Mouse (Mus musculus): Measurements from ENCODE around the gene Fgf7. TPM values are rescaled to one million over a fixed set of nuclear protein-coding genes. Genes with fewer than 3 reads are reported as not detected.

The Fgf7 gene
- total and polyA plus RNA-seq, 3 experiments = 0.98 TPM; not detected in 2

DNA sequence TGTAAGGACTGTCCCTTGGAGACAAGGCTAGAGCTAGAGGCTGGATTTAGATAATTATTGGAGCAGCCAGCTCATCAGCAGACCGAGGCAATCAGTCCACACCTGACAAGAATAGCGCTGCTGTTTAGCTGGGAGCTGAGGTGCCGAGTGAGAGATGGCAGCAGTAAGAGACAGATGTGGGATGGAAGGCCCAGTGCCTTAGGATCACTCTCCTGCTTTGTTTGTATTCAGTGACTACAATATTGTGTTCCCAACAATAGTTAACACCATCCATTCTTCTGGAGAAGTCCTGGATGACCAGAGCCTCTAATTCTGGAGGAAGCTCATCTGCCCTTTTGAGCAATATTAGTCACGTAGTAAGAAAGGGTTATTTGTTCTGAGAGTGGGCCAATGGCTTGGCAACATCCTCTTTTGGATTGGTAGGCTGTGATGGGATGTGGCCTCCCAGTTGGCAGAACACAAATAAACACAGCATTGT lies 5.0 kb downstream of the Fgf7 start:
- TF ChIP-seq GATA1 (IDR thresholded peaks at IDR 0.05; ENCODE audit: borderline replicate concordance, low read length) (no peak), TAL1 (conservative IDR thresholded peaks at IDR 0.05; ENCODE audit: low read depth, low read length) (no peak), GATA2 (IDR thresholded peaks at IDR 0.05; ENCODE audit: borderline replicate concordance, low read depth, low read length) (no peak), CTCF (IDR thresholded peaks at IDR 0.05; ENCODE audit: low read depth, low read length) (no peak), POLR2AphosphoS5 (IDR thresholded peaks at IDR 0.05; ENCODE audit: insufficient replicate concordance, low read depth, low read length) (no peak)
- ATAC-seq (ENCODE audit: extremely low read depth, insufficient number of reproducible peaks, low FRiP score, poor library complexity, severe bottlenecking) (no peak), DNase-seq (ENCODE audit: low spot score) (no peak)
- no peak overlapping the region for H3K4me3 ChIP-seq (ENCODE audit: low read depth, low read length)
- no peaks in the 10 kb centered on the region for H3K4me1 ChIP-seq (ENCODE audit: insufficient read depth, low read depth, low read length)
- H3K27me3 ChIP-seq (ENCODE audit: insufficient read depth, low read length) = peaks cover 6% of the 10 kb centered on the region; the same call in 1 of the 2 replicates
- H3K9me3 ChIP-seq (replicated peaks) = no peaks in the 10 kb centered on the region
- H3K36me3 ChIP-seq (replicated peaks) = no peaks in the 10 kb centered on the region

DNA sequence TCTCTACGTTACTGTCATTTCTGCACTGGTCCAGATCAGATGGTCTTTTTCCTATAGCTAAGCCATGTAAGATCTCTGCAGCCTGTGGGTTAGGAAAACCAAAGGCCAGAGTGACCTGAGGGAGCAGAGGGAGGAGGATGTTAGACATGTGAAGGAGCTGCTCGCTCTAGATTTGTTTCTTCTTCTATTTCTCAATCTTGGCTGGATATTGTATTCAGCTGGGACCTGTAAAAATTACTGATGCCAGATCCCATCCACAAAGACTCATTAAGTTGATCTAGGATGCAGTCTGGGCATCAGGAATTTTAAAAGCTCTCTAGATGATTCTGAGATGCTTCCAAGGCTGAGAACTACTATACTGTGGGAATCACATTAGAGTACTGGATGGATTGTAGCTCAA lies 6.2 kb downstream of the Fgf7 start:
- Histone ChIP-seq H3K4me3 (ENCODE audit: low read depth, low read length) (no peak overlapping the region), H3K36me3 (replicated peaks) (no peaks in the 10 kb centered on the region), H3K4me1 (ENCODE audit: insufficient read depth, low read depth, low read length) (no peaks in the 10 kb centered on the region), H3K9me3 (replicated peaks) (no peaks in the 10 kb centered on the region), H3K27me3 (ENCODE audit: insufficient read depth, low read length) (peaks cover 5% of the 10 kb centered on the region)
- no peak for ATAC-seq (ENCODE audit: extremely low read depth, insufficient number of reproducible peaks, low FRiP score, poor library complexity, severe bottlenecking)
- DNase-seq (ENCODE audit: low spot score) = no peak
- TF ChIP-seq CTCF (IDR thresholded peaks at IDR 0.05; ENCODE audit: low read depth, low read length) = no peak
- no peak for TF ChIP-seq POLR2AphosphoS5 (IDR thresholded peaks at IDR 0.05; ENCODE audit: insufficient replicate concordance, low read depth, low read length)
- no peak for TF ChIP-seq GATA1 (IDR thresholded peaks at IDR 0.05; ENCODE audit: borderline replicate concordance, low read length)
- TF ChIP-seq GATA2 (IDR thresholded peaks at IDR 0.05; ENCODE audit: borderline replicate concordance, low read depth, low read length) = no peak

DNA sequence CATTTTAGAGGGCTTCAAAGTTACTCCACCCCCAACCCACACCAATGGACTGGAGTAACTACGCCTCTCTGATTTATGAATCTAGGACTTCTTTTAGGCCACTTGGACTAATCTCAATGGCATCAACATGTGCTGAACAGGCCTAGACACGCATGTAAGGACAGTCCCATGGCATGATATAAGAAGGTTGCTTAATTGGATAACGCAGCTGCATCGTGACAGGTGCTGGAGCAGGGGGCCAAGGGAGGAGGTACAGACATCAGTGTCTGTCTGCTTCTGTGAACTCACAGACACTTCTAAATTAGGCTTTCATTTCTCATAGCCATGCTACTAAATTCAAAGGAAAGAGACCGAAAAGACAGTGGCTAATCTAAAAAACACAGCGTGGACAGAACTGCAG lies 6.8 kb downstream of the Fgf7 start:
- no peaks in the 10 kb centered on the region for H3K36me3 ChIP-seq (replicated peaks)

DNA sequence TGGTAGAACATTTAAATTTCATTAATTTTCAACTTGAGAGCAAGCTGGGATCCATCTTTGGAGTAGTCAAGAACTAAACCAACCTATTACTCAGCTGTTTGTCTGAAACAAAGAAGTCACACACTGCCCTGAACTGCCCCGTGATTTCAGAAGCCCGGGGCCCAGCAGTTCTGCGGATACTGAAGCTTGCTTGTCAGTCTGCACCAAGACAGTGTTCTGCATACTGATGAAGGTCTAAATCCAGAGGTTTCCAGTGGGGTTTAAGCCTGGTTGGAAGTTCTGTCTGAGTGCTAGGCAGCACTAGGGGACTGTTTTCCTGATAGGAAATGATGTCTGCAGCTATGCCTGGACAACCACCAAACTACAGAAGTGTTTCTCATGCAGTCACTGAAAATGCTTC lies 8.2 kb downstream of the Fgf7 start:
- no peaks in the 10 kb centered on the region for H3K36me3 ChIP-seq (replicated peaks)
- no peak overlapping the region for H3K4me3 ChIP-seq (ENCODE audit: low read depth, low read length)
- peaks cover 2% of the 10 kb centered on the region for H3K27me3 ChIP-seq (ENCODE audit: insufficient read depth, low read length)
- ATAC-seq (ENCODE audit: extremely low read depth, insufficient number of reproducible peaks, low FRiP score, poor library complexity, severe bottlenecking) (no peak), DNase-seq (ENCODE audit: low spot score) (no peak)
- TF ChIP-seq POLR2AphosphoS5 (IDR thresholded peaks at IDR 0.05; ENCODE audit: insufficient replicate concordance, low read depth, low read length) (no peak), TAL1 (conservative IDR thresholded peaks at IDR 0.05; ENCODE audit: low read depth, low read length) (no peak), GATA1 (IDR thresholded peaks at IDR 0.05; ENCODE audit: borderline replicate concordance, low read length) (no peak), GATA2 (IDR thresholded peaks at IDR 0.05; ENCODE audit: borderline replicate concordance, low read depth, low read length) (no peak), CTCF (IDR thresholded peaks at IDR 0.05; ENCODE audit: low read depth, low read length) (no peak)
- no peaks in the 10 kb centered on the region for H3K9me3 ChIP-seq (replicated peaks)
- H3K4me1 ChIP-seq (ENCODE audit: insufficient read depth, low read depth, low read length) = no peaks in the 10 kb centered on the region

More for the DNA sequence above, 6.8 kb downstream of the Fgf7 start:
- TF ChIP-seq CTCF (IDR thresholded peaks at IDR 0.05; ENCODE audit: low read depth, low read length) (no peak), TAL1 (conservative IDR thresholded peaks at IDR 0.05; ENCODE audit: low read depth, low read length) (no peak), GATA2 (IDR thresholded peaks at IDR 0.05; ENCODE audit: borderline replicate concordance, low read depth, low read length) (no peak), GATA1 (IDR thresholded peaks at IDR 0.05; ENCODE audit: borderline replicate concordance, low read length) (no peak), POLR2AphosphoS5 (IDR thresholded peaks at IDR 0.05; ENCODE audit: insufficient replicate concordance, low read depth, low read length) (no peak)
- Histone ChIP-seq H3K4me1 (ENCODE audit: insufficient read depth, low read depth, low read length) (no peaks in the 10 kb centered on the region), H3K27me3 (ENCODE audit: insufficient read depth, low read length) (peaks cover 2% of the 10 kb centered on the region), H3K9me3 (replicated peaks) (no peaks in the 10 kb centered on the region), H3K4me3 (ENCODE audit: low read depth, low read length) (no peak overlapping the region)
- DNase-seq (ENCODE audit: low spot score) (no peak), ATAC-seq (ENCODE audit: extremely low read depth, insufficient number of reproducible peaks, low FRiP score, poor library complexity, severe bottlenecking) (no peak)

DNA sequence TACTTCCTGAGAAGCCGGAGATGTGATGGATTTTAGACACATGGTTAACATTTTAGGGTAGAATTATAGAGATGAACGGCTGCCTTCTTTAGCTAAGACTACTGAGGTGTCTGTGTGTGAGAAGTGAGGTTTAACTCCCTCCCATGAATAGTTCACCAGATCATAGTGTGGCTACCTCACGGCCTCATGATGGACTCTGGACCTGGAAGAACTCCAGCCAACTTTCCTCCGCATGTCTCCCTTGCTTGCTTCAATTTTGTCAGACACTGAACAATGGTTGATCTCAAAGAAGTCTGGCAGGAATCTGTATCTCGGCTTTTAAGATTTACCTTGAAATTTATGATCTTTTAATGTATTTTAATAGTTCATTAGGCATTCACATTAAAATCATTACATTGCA lies 11.2 kb downstream of the Fgf7 start:
- Histone ChIP-seq H3K4me3 (ENCODE audit: low read depth, low read length) (no peak overlapping the region), H3K27me3 (ENCODE audit: insufficient read depth, low read length) (peaks cover 4% of the 10 kb centered on the region; the same call in 1 of the 2 replicates), H3K36me3 (replicated peaks) (no peaks in the 10 kb centered on the region), H3K9me3 (replicated peaks) (no peaks in the 10 kb centered on the region), H3K4me1 (ENCODE audit: insufficient read depth, low read depth, low read length) (no peaks in the 10 kb centered on the region)
- TF ChIP-seq GATA1 (IDR thresholded peaks at IDR 0.05; ENCODE audit: borderline replicate concordance, low read length) (no peak), CTCF (IDR thresholded peaks at IDR 0.05; ENCODE audit: low read depth, low read length) (no peak), TAL1 (conservative IDR thresholded peaks at IDR 0.05; ENCODE audit: low read depth, low read length) (no peak), POLR2AphosphoS5 (IDR thresholded peaks at IDR 0.05; ENCODE audit: insufficient replicate concordance, low read depth, low read length) (no peak), GATA2 (IDR thresholded peaks at IDR 0.05; ENCODE audit: borderline replicate concordance, low read depth, low read length) (no peak)
- DNase-seq (ENCODE audit: low spot score) (no peak), ATAC-seq (ENCODE audit: extremely low read depth, insufficient number of reproducible peaks, low FRiP score, poor library complexity, severe bottlenecking) (no peak)

DNA sequence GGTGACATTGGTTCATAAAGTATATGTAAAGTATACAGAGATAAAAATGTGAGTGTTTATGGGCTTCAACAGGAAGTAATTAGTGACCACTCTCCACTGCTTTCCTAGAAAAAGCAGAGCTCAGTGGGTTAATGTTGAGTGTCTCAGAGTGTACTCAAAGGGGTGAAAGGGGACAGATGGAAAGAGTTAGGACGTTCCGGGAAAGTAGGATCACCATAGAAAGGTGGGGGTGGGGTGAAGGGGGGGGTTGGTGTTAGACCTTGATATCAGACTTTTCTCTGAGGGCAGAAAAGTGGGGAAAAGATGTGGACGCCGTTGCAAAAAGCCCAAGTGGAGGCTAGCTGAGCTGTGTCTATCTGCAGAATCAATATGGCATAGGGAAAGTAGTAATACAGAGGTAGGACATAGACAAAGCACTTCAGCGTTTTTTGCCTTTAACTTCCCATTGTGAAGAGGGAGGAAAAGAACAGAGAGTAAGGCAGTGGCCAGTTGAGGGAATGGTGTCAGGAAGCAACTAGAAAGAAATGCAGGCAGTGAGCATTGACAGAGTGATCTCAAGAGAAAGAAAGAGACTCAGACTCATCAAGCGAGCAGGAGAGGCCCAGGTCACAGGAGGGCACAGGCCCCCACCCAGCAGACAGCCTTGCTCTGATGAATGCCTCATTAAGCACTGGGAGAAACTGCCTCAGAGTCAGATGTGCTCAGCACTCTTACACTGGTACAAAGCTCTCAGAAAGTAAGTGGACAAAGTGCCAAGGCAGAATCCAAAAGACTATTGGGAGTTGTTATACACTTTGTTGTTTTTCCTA lies 18.5 kb downstream of the Fgf7 start:
- H3K9me3 ChIP-seq (replicated peaks) = no peaks in the 10 kb centered on the region
- no peak overlapping the region for H3K4me3 ChIP-seq (ENCODE audit: low read depth, low read length)
- TF ChIP-seq CTCF (IDR thresholded peaks at IDR 0.05; ENCODE audit: low read depth, low read length) (no peak), POLR2AphosphoS5 (IDR thresholded peaks at IDR 0.05; ENCODE audit: insufficient replicate concordance, low read depth, low read length) (no peak), TAL1 (conservative IDR thresholded peaks at IDR 0.05; ENCODE audit: low read depth, low read length) (no peak), GATA1 (IDR thresholded peaks at IDR 0.05; ENCODE audit: borderline replicate concordance, low read length) (no peak), GATA2 (IDR thresholded peaks at IDR 0.05; ENCODE audit: borderline replicate concordance, low read depth, low read length) (no peak)
- ATAC-seq (ENCODE audit: extremely low read depth, insufficient number of reproducible peaks, low FRiP score, poor library complexity, severe bottlenecking) (no peak), DNase-seq (ENCODE audit: low spot score) (no peak)
- H3K27me3 ChIP-seq (ENCODE audit: insufficient read depth, low read length) = peaks cover 10% of the 10 kb centered on the region
- no peaks in the 10 kb centered on the region for H3K36me3 ChIP-seq (replicated peaks)
- no peaks in the 10 kb centered on the region for H3K4me1 ChIP-seq (ENCODE audit: insufficient read depth, low read depth, low read length)

Measured in G1E (cell line).